Mouse (Mus musculus): Measurements from ENCODE around the gene Zcchc4.
"Not testable (repeated sequence)": the region's sequence is repeated elsewhere in the genome, so short reads cannot be mapped to it uniquely, and the experiment has no call there.

Gene Zcchc4

GRCm38 (mm10) chr5:52775237-52775636 is at the start of gene Zcchc4:
Gene Zcchc4, plus strand, starts transcription at chr5:52775409.
- no peak for DNase-seq

GRCm38 (mm10) chr5:52727747-52728146 is 47.5 kb upstream of the Zcchc4 start:
- no peak for DNase-seq

- DNase-seq = no peak
Measured at GRCm38 (mm10) chr5:52732811-52733210, 42.4 kb upstream of the Zcchc4 start.

DNA sequence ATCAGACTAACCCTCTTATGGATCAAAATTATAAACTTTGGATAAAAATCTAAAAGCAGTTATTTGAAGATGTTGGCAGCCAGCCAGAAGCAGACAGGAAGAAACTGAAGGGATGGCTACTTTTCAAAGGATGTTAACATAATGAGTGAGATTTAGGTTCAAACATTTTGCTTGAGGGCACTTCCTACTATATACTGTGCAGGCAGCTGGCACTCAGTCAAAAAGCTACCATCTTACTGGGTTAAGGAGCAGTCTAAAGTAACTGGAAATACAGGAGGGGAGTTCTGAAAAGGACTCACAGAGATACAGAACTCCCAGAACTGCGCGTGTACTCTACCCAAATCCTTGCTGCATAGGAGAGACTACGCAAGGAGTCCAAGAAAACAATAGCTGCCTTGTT is 39.2 kb upstream of the Zcchc4 start:
- DNase-seq = no peak

GRCm38 (mm10) chr5:52741391-52742111 is 33.7 kb upstream of the Zcchc4 start, which contains the start of gene Pi4k2b:
Gene Pi4k2b, plus strand, starts transcription at chr5:52741574.
- peak; percentile 66 for DNase-seq

GRCm38 (mm10) chr5:52742112-52742813 is 32.9 kb upstream of the Zcchc4 start:
- peak; percentile 10 for DNase-seq

- no peak for DNase-seq
Measured at GRCm38 (mm10) chr5:52743231-52743630, 32.0 kb upstream of the Zcchc4 start.

GRCm38 (mm10) chr5:52746920-52747319 is 28.3 kb upstream of the Zcchc4 start:
- DNase-seq = no peak

- DNase-seq = no peak
Measured at GRCm38 (mm10) chr5:52748732-52749131, 26.5 kb upstream of the Zcchc4 start.

- DNase-seq = no peak
Measured at GRCm38 (mm10) chr5:52753146-52753545, 22.1 kb upstream of the Zcchc4 start.

GRCm38 (mm10) chr5:52754196-52754595 is 21.0 kb upstream of the Zcchc4 start:
- no peak for DNase-seq

GRCm38 (mm10) chr5:52755337-52755736 is 19.9 kb upstream of the Zcchc4 start:
- DNase-seq = no peak

DNA sequence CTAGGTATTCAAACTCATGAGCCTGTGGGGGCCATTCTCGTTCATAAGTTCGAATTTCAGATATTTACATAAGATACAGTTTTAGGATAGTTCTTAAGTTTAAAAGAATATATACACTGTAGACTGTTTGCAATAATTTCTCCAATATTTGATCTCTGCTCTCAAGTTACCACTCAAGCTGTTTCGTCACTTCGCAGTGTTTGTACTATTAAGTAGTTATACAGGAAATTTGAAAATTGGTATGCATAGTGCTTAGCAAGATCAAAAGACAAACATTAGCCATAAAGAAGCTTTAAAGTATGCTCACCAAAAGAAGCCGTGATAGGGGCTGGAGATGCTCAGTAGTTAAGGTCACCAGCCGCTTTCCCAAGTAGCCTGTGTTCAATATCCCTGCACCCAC is 19.2 kb upstream of the Zcchc4 start:
- no peak for DNase-seq

GRCm38 (mm10) chr5:52762586-52762985 is 12.6 kb upstream of the Zcchc4 start:
- no peak for DNase-seq

DNA sequence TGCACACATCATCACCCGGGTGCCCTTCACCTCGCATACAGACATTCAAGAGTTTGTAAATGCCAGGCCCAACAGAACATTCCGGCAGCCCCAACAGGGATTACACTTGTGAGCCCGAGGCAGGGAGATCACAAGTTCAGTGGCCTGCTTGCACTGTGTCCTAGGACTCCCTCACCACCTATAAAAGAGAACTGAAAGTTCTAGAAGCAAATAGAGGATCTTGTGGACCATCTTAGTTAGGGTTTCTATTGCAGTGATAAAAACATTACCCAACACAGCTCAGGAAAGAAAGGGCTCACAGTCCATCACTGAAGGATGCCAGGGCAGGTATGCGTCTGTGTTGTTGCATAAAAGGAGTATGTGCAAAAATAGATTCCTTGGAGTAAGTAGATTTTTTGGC is 942 bp upstream of the Zcchc4 start:
- no peak for DNase-seq

GRCm38 (mm10) chr5:52776466-52777354 is 1.5 kb downstream of the Zcchc4 start:
- not testable (repeated sequence) for DNase-seq

GRCm38 (mm10) chr5:52782523-52783250 is 7.5 kb downstream of the Zcchc4 start:
- DNase-seq = peak; percentile 90

- no peak for DNase-seq
Measured at GRCm38 (mm10) chr5:52783251-52783620, 8.0 kb downstream of the Zcchc4 start.

- no peak for DNase-seq
Measured at GRCm38 (mm10) chr5:52783957-52784356, 8.7 kb downstream of the Zcchc4 start.

DNA sequence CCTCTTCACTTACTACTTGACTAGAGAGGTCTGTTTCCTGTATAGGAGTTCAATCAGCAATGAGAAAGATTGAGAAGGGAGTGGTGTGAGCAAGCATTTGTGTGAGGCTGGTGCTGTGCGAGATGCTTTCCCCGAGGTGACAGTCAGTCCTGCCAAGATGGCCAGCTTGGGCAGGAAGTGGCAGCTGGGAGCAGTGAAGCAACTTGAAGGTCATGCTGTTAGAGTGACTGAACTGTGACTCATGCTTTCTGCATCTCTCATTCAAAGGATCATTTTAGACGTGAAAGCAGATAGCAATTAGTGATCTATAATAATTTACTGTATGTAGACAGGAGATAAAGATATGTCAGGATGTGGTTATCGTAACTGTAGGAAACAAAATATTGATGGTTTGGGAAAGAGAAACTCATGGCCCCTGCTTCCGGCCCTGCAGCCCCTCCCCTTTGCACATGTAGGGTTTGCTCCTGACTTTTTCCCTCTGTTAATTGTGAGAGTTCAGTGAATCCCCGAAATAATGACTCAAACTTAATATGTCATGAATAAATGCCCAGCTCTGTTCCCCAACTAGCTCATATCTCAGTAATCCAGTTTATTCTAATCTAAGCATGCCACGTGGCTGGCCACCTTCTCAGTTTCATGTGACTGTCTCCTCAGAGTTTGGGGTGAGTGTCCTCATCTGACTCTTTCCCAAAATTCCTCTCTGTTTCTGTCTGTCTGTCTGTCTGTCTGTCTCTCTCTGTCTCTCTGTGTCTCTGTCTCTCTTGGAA is 11.5 kb downstream of the Zcchc4 start:
- no peak for DNase-seq

DNA sequence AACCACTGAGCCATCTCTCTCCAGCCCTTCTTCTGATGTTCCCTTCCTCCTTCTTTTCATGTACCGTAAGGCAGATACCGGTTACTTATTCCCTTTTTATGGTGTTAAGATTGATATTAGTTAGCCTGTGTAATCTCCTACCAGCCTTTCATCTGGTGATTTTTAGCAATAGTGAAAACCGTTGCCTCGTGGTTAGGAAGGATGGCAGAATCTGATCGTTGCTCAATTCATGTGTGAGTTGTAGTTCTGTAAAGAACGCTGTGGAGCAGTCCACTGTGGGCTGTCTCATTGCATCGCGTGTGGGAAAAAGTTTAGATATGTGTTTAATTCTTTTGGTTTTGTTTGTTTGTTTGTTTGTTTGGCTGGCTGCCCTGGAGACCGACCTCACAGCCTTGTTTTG is 18.0 kb downstream of the Zcchc4 start:
- no peak for DNase-seq

DNA sequence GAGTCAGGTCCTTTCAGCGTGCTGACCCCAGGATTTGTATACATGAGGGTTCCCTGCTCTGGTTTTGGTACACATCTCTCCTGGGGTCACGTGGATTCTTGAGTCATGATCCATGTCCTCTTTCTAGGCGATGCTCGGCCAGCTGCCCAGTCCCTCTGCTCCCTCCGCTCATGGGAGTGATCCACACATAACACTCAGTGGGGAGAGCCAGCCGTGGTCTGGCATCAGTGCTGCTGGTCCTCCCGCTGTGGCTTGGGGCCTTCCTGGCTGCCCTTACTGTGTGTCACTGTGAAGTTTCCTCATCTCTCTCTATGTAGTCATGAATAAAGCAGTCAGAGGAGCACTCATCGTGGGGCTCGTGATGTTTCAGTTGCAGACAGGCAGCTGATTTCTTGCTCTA is 18.9 kb downstream of the Zcchc4 start:
- DNase-seq = no peak

All from right cerebral cortex, postnatal 4 days (tissue).